Mouse (Mus musculus) NIH3T3 (cell line): ENCODE measurements at regions not wholly inside any gene's neighbourhood (a gene's known extent, or its start where the extent isn't known, plus 50 kb on each side); places are given as distances from the start of the nearest gene placed in this dataset.

Experiments used
- DNase-seq: peaks from one replicate; pipeline ENCODE4 v3.0.0-alpha.2; 2012; ENCODE audit warnings: low read depth

GRCm38 (mm10) chr12:39073289-39074022, 294.3 kb downstream of the Etv1 start:
- DNase-seq, result no peak

- no peak for DNase-seq
Observed at GRCm38 (mm10) chr12:39086285-39086684, 307.1 kb downstream of the Etv1 start.

- DNase-seq, result no peak
Observed at GRCm38 (mm10) chr12:39094638-39095230, 315.6 kb downstream of the Etv1 start.

- no peak for DNase-seq
Observed at GRCm38 (mm10) chr12:39123391-39124095, 344.4 kb downstream of the Etv1 start.

- DNase-seq, result peak; percentile 2
Observed at GRCm38 (mm10) chr12:39154689-39155088, 375.5 kb downstream of the Etv1 start.

GRCm38 (mm10) chr12:39176958-39177357, 397.8 kb downstream of the Etv1 start:
- no peak for DNase-seq

GRCm38 (mm10) chr12:39224073-39224472, 444.9 kb downstream of the Etv1 start:
- DNase-seq, result no peak

GRCm38 (mm10) chr12:39256605-39257004, 477.4 kb downstream of the Etv1 start:
- DNase-seq, result no peak

- DNase-seq, result no peak
Observed at GRCm38 (mm10) chr12:39257571-39257970, 478.4 kb downstream of the Etv1 start.

GRCm38 (mm10) chr12:39289676-39290075, 510.5 kb downstream of the Etv1 start:
- no peak for DNase-seq

- no peak for DNase-seq
Observed at GRCm38 (mm10) chr12:39301351-39302212, 522.4 kb downstream of the Etv1 start.

- DNase-seq, result no peak
Observed at GRCm38 (mm10) chr12:39302213-39302591, 523.0 kb downstream of the Etv1 start.

GRCm38 (mm10) chr12:39307746-39308145, 528.6 kb downstream of the Etv1 start:
- no peak for DNase-seq

GRCm38 (mm10) chr12:39309905-39310304, 530.7 kb downstream of the Etv1 start:
- DNase-seq, result no peak

- DNase-seq, result no peak
Observed at GRCm38 (mm10) chr12:39317229-39317628, 538.0 kb downstream of the Etv1 start.

GRCm38 (mm10) chr12:39321453-39321852, 542.3 kb downstream of the Etv1 start:
- DNase-seq, result no peak

- no peak for DNase-seq
Observed at GRCm38 (mm10) chr12:39326157-39326556, 547.0 kb downstream of the Etv1 start.

- no peak for DNase-seq
Observed at GRCm38 (mm10) chr12:39326668-39327299, 547.6 kb downstream of the Etv1 start.

- no peak for DNase-seq
Observed at GRCm38 (mm10) chr12:39328377-39328776, 549.2 kb downstream of the Etv1 start.

GRCm38 (mm10) chr12:39339101-39339538, 559.9 kb downstream of the Etv1 start:
- DNase-seq, result no peak

- DNase-seq, result no peak
Observed at GRCm38 (mm10) chr12:39341751-39342271, 562.6 kb downstream of the Etv1 start.
